Mouse (Mus musculus) heart, adult 8-10 months (tissue): ENCODE measurements around the gene Hexb. TPM values are rescaled to one million over a fixed set of nuclear protein-coding genes. Genes with fewer than 3 reads are reported as not detected.

Source experiments
- DNase-seq: peaks from one replicate; pipeline ENCODE4 v3.0.0; 2022; ENCODE audit warnings: low spot score
- total RNA-seq, 4 experiments: library from RNA; stranded (reverse); gene quantifications; 2 replicates each; pipeline ENCODE4 v1.2.4; 2022

Gene Hexb
- total RNA-seq, 4 experiments from 2014 or later: 20.9 to 25.2 (median 22.4) TPM

DNA sequence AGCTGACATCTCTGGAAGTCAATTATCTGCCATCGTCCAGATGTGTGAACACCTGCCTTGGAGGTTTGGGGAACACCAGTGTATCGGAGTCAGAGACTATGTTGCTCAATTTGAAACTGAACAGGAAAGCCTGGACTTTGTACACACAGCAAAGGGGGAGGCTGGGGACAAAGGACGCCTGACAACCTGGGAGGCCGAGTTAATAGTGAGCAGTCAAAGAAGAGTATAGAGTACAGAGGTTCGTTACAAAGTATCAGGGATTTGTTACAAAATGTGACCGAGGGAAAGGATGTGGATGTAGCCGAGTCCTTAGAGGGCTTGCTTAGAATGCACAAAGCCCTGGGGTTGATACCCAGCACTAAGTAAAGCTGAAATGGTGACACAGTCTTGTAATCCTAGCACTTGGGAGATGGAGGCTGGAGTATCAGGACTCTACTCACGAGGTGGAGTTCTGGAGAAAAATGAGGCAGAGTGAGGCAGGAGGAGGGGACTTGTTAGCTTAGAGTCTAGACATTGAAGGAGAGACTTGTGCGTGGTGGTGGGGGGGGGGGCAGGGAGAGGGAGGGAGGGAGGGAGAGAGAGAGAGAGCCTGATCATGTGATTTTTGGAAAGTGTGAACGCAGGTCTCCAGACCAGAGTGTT lies 26.3 kb upstream of the Hexb start:
- DNase-seq: no peak

DNA sequence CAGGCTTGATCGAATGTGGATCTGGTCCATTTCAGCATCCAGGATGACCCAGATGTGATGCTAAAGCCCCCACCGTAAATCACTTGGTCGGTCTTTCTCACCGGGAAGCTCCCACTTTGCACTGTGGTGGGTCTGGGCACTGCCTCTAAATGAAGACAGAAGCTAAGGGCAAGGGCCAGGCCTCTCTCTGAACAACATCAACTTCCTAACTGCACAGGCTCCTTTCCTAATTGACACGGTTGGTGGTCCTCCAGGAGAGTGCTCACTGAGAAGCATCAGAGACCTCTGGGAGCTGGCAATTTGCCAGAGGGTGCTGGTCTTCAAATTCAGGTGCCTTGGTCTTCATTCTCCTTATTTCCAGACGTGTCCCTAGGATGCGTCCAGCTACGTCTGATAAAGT lies 25.7 kb upstream of the Hexb start:
- no peak for DNase-seq

- DNase-seq: no peak
These were observed 21.9 kb upstream of the Hexb start for GRCm38 (mm10) chr13:97220022-97220421.

DNA sequence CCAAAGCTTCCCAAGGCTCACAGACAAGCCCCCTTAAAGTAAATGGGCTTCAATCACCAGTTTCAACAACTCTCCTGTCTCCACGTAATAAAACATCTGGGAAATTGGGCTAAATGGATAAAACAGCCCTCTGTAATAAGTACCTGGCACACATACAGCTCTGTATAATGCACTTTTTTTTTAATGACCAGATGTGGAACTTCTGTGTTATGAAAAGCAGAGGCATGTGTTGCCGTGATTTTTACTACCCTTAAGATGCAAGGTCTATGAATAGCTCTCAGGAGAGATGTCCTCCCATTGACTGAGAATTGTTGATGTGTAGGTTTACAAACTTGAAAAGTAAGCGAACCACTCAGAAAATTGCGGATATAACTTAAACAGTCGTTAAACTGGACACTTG lies 18.0 kb upstream of the Hexb start:
- DNase-seq: no peak

DNA sequence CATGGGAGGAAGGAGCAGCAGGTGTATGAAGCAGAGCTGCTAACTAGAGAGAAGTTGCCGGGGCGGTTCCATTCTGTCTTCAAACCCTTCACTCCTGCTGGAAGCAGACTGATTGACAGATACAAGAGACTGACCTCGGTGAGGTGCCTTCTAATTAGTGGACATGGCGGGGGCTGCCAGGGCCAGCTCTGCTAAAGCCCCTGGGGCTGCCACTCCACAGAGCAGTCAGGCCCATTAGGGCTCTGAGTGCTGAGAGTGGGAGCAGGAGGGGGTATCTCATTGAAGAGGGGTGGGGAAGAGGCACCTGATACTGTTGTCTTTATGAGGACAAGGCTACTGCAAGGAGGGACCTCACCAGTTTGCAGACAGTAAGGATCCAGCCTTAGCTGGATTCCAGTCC lies 17.4 kb upstream of the Hexb start:
- DNase-seq: no peak

- DNase-seq: no peak
These were observed 16.6 kb upstream of the Hexb start for GRCm38 (mm10) chr13:97214583-97215268.

- no peak for DNase-seq
These were observed 10.4 kb upstream of the Hexb start for GRCm38 (mm10) chr13:97208500-97209010.

GRCm38 (mm10) chr13:97208112-97208478 lies 9.9 kb upstream of the Hexb start:
- no peak for DNase-seq

GRCm38 (mm10) chr13:97207472-97208111 lies 9.4 kb upstream of the Hexb start:
- no peak for DNase-seq

GRCm38 (mm10) chr13:97206046-97206445 lies 7.9 kb upstream of the Hexb start:
- DNase-seq: no peak

- DNase-seq: peak; percentile 91
These were observed 7.0 kb upstream of the Hexb start for GRCm38 (mm10) chr13:97205052-97205701.

- no peak for DNase-seq
These were observed 3.7 kb upstream of the Hexb start for GRCm38 (mm10) chr13:97201896-97202295.

DNA sequence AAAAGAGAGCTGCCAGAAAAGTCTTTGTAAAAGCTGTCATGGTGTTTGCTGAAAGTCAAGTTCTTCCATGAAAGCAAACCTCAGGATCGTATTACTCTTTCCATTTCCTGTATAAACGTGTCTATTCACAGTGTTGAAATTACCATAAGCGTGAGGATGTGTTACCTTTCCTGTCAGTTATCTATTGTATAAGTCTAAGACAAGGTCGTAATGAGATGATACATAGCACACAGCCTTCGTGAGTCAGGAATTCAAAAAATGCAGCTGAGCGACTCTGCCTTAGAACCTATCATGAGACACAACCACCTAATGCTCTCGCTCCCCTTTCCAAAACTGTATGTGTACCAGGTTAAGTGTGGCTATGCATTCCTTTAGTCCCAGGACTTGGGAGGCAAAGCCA lies 2.9 kb upstream of the Hexb start:
- DNase-seq: no peak

- DNase-seq: no peak
These were observed 966 bp upstream of the Hexb start for GRCm38 (mm10) chr13:97199123-97199522.

DNA sequence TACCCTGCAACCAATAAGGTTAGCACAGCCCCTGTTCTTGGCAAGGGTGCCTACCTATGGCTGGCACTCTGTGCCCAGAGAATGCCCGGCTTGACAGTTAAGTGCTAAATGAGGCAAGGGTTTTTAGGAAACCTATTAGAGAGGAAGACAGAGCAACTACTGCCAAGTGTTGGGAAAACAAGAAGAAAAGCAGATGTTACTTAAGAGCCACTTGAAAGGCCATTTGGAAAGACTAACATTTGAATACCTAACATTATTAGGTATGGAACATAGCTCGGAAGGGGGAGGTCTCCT lies 1.3 kb downstream of the Hexb start:
- no peak for DNase-seq

DNA sequence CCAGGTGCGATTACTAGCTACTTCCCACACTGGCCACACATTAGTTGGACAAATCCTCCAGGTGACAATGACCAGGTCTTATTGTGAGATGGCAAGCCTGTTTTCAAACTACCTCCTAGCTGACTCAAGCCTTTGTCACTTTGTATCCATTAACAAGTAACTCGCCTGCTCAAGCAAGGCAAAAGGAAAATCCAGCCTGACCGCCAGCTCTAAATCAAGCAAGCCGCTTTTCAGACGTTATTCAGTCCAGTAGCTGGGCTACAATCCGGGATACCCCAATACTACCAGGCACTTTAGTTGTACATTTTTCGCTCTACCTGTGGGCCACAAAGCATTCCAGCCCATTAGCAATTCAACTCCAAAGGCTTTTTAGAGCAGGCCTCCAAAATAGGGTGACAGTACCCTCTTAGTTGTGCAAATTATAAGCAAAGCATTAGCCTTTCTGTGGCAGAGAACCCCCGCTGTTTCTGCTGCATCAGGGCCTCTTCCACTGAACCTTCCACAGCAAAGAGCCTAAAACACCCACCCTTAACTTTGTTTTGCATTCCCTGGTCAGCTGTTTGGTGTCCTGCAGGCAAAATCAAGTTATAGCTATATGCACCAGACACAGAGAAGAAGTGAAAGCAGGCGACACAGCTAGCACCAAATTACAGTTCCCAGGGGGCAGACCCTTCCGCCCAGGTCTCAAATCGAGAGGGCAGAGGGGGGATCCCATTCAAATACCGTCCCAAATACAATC lies 1.8 kb downstream of the Hexb start:
- DNase-seq: no peak

GRCm38 (mm10) chr13:97193420-97193819 lies 4.7 kb downstream of the Hexb start:
- DNase-seq: peak; percentile 66

DNA sequence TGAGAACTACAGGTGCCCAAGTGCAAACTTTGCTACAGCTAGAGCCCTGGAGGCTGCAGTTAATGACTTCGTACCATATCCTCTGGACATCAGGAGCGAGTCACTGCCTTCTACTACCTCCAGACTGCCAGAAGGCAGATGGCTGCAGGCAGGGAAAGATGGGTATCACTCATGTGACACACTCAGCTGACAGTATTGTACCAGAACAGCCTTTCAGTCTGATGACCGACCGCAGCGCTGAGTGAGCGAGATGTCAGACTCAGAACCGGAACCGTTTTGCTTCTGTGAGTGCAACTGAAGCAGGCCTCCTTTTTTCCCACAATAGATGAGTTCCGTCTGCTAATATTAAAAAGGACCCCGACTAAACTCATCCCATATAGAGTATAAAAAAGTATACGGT lies 5.5 kb downstream of the Hexb start:
- no peak for DNase-seq

- DNase-seq: peak; percentile 53
These were observed 10.5 kb downstream of the Hexb start for GRCm38 (mm10) chr13:97187693-97188092.

GRCm38 (mm10) chr13:97186346-97186745 lies 11.8 kb downstream of the Hexb start:
- no peak for DNase-seq

DNA sequence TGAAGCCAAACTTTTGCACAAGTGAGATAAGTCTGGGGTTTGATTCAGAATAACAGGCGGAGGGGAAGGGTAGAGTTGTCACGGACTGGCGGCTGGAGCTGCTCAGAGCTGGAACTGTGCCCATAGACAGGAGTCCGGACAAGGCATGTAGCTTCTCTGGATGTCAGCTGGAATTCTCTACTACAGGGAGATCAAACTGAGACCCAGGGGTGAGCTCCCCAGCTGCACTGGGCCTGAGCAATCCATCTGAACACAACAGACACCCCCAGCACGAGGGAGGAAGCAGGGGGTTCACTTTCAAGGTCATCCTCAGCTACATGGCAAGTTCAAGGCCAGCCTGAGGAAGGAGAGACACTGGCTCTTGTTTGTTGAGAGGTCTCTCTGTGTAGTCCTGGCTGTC lies 13.5 kb downstream of the Hexb start:
- DNase-seq: no peak

DNA sequence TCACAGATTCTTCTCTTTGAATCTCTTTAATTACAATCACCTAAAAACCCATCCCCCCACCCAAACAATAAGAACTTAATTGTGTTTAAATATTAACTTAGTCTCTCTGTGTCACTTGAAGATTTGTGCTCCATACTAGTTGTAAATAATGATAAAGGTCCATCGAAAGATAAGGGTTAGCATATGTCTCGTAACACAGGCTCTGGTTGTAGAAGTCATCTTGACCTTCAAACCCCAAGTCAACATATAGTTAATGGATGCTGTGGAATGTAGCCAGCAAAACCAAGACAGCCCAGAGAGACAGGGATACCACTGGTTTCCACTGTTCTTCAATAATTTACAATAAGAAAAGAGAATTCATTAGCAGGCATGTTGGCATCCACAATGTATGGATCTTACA lies 14.0 kb downstream of the Hexb start:
- DNase-seq: no peak
